Mouse (Mus musculus) embryonic facial prominence, embryonic 11.5 days (tissue): ENCODE results near the gene Dlx3. TPM values are rescaled to one million over a fixed set of nuclear protein-coding genes. Genes with fewer than 3 reads are reported as not detected.

Source experiments
- ATAC-seq: fragments of 200-750 bp; cut with Nextera tagmentation; replicated peaks from 2 replicates; pipeline ENCODE4 v1.8.0; 2017; ENCODE audit warnings: low read depth; ENCODE audit not compliant: insufficient number of reproducible peaks, low FRiP score, low TSS enrichment
- DNase-seq: peaks from one replicate; pipeline ENCODE4 v3.0.0-alpha.2; 2015; ENCODE audit warnings: low spot score
- H3K27ac ChIP-seq: fragments of 300-500 bp; sonication (generic); replicated peaks from 2 replicates; pipeline ENCODE4 v1.5.1; 2014; ENCODE audit warnings: mild to moderate bottlenecking, low read depth, low read length, control low read depth
- H3K27me3 ChIP-seq: fragments of 300-500 bp; sonication (generic); 2 replicates; pipeline ENCODE4 v1.6.1; 2014; ENCODE audit warnings: mild to moderate bottlenecking, low read length, moderate library complexity, mixed read lengths; ENCODE audit not compliant: control insufficient read depth, insufficient read depth
- H3K36me3 ChIP-seq: fragments of 300-500 bp; sonication (generic); replicated peaks from 2 replicates; pipeline ENCODE4 v1.6.1; 2014; ENCODE audit warnings: low read depth, mild to moderate bottlenecking, low read length, moderate library complexity, mixed read lengths; ENCODE audit not compliant: control insufficient read depth, insufficient read depth
- H3K4me1 ChIP-seq: fragments of 300-500 bp; sonication (generic); 2 replicates; pipeline ENCODE4 v1.6.1; 2014; ENCODE audit warnings: low read length, mixed read lengths; ENCODE audit not compliant: control insufficient read depth, insufficient read depth
- H3K4me2 ChIP-seq: fragments of 300-500 bp; sonication (generic); 2 replicates; pipeline ENCODE4 v1.6.1; 2014; ENCODE audit warnings: low read depth, mild to moderate bottlenecking, control low read depth, low read length, moderate library complexity
- H3K4me3 ChIP-seq: fragments of 300-500 bp; sonication (generic); 2 replicates; pipeline ENCODE4 v1.5.1; 2014; ENCODE audit warnings: low read depth, low read length, control low read depth
- H3K9ac ChIP-seq: fragments of 300-500 bp; sonication (generic); replicated peaks from 2 replicates; pipeline ENCODE4 v1.6.1; 2014; ENCODE audit warnings: mild to moderate bottlenecking, control low read depth, low read length
- H3K9me3 ChIP-seq: fragments of 300-500 bp; sonication (generic); replicated peaks from 2 replicates; pipeline ENCODE4 v1.6.1; 2016; ENCODE audit warnings: mild to moderate bottlenecking, low read length, inconsistent platforms, mixed read lengths; ENCODE audit not compliant: control insufficient read depth
- WGBS: fragments of 180-500 bp; shearing (Covaris S2); extraction: QIAGEN DNeasy Blood & Tissue Kit; methylation state at CpG from one replicate; pipeline ENCODE4 v1.1.7; 2014; 5-methylcytosine and 5-hydroxymethylcytosine counted together
- polyA plus RNA-seq: library from polyadenylated mRNA; unstranded; fragments of >200 nt; fragmentation: Nextera tagmentation; extraction: Ambion mirVana; gene quantifications from 2 replicates; pipeline ENCODE4 v1.2.1, GENCODE M21; 2014

The Dlx3 gene
- polyA plus RNA-seq, 1 experiment from 2014 or later, result 21.7 TPM

GRCm38 (mm10) chr11:95118505-95118904 lies 1.4 kb upstream of the Dlx3 start:
- no peak overlapping the region for H3K9ac ChIP-seq
- H3K4me3 ChIP-seq, result no peak overlapping the region
- WGBS, result 2% methylated on average over 8 of the region's 8 CpGs
- DNase-seq (peak; percentile 88), ATAC-seq (no peak)
- H3K27ac ChIP-seq, result no peak overlapping the region
- peaks cover 2% of the 10 kb centered on the region; the same call in 1 of the 2 replicates for H3K4me1 ChIP-seq
- no peaks in the 10 kb centered on the region for H3K36me3 ChIP-seq
- no peaks in the 10 kb centered on the region for H3K9me3 ChIP-seq
- H3K4me2 ChIP-seq, result no peak overlapping the region
- H3K27me3 ChIP-seq, result peaks cover 42% of the 10 kb centered on the region

GRCm38 (mm10) chr11:95120633-95121020 lies 708 bp downstream of the Dlx3 start:
- H3K27me3 ChIP-seq, result peaks cover 50% of the 10 kb centered on the region
- WGBS, result under 1% methylated on average over 21 of the region's 21 CpGs
- peak overlapping the region; percentile 71 for H3K4me2 ChIP-seq
- H3K4me3 ChIP-seq, result peak overlapping the region; percentile 49
- ATAC-seq (no peak), DNase-seq (no peak)
- peaks cover 2% of the 10 kb centered on the region; the same call in 1 of the 2 replicates for H3K4me1 ChIP-seq
- no peak overlapping the region for H3K27ac ChIP-seq
- H3K36me3 ChIP-seq, result no peaks in the 10 kb centered on the region
- H3K9me3 ChIP-seq, result no peaks in the 10 kb centered on the region
- H3K9ac ChIP-seq, result peak overlapping the region; percentile 57

GRCm38 (mm10) chr11:95121161-95122099 lies 1.5 kb downstream of the Dlx3 start:
- Histone ChIP-seq H3K36me3 (no peaks in the 10 kb centered on the region), H3K4me2 (peak overlapping the region; percentile 69), H3K27me3 (peaks cover 50% of the 10 kb centered on the region), H3K27ac (no peak overlapping the region), H3K4me3 (peak overlapping the region; percentile 49), H3K4me1 (peaks cover 4% of the 10 kb centered on the region), H3K9me3 (no peaks in the 10 kb centered on the region), H3K9ac (peak overlapping the region; percentile 57)
- ATAC-seq (no peak), DNase-seq (no peak)
- under 1% methylated on average over 51 of the region's 63 CpGs for WGBS

- H3K4me3 ChIP-seq, result peak overlapping the region; percentile 49
These were observed 2.2 kb downstream of the Dlx3 start for GRCm38 (mm10) chr11:95122100-95122489.

GRCm38 (mm10) chr11:95125366-95125948 lies 5.5 kb downstream of the Dlx3 start:
- no peak overlapping the region for H3K27ac ChIP-seq
- H3K4me2 ChIP-seq, result no peak overlapping the region
- H3K4me3 ChIP-seq, result no peak overlapping the region
- no peak overlapping the region for H3K9ac ChIP-seq
- H3K36me3 ChIP-seq, result no peaks in the 10 kb centered on the region
- H3K4me1 ChIP-seq, result peaks cover 8% of the 10 kb centered on the region
- ATAC-seq (no peak), DNase-seq (no peak)
- peaks cover 36% of the 10 kb centered on the region for H3K27me3 ChIP-seq
- 25% methylated on average over 7 of the region's 7 CpGs for WGBS
- no peaks in the 10 kb centered on the region for H3K9me3 ChIP-seq

More at GRCm38 (mm10) chr11:95122100-95122489, 2.2 kb downstream of the Dlx3 start:
- Histone ChIP-seq H3K4me2 (peak overlapping the region; percentile 69), H3K9me3 (no peaks in the 10 kb centered on the region), H3K27ac (no peak overlapping the region), H3K27me3 (peaks cover 50% of the 10 kb centered on the region), H3K4me1 (peaks cover 8% of the 10 kb centered on the region), H3K36me3 (no peaks in the 10 kb centered on the region), H3K9ac (peak overlapping the region; percentile 57)
- ATAC-seq, result no peak
- 21% methylated on average over 6 of the region's 6 CpGs for WGBS
- no peak for DNase-seq

GRCm38 (mm10) chr11:95126272-95127245 lies 6.6 kb downstream of the Dlx3 start:
- peak; percentile 41 for ATAC-seq
- WGBS, result under 1% methylated on average over 19 of the region's 20 CpGs

GRCm38 (mm10) chr11:95128359-95128758 lies 8.4 kb downstream of the Dlx3 start:
- ATAC-seq (no peak), DNase-seq (no peak)
- Histone ChIP-seq H3K4me1 (peaks cover 5% of the 10 kb centered on the region; the same call in 1 of the 2 replicates), H3K36me3 (no peaks in the 10 kb centered on the region), H3K4me2 (no peak overlapping the region), H3K27me3 (peaks cover 10% of the 10 kb centered on the region), H3K27ac (no peak overlapping the region), H3K4me3 (no peak overlapping the region), H3K9ac (no peak overlapping the region), H3K9me3 (no peaks in the 10 kb centered on the region)
- WGBS, result 66% methylated on average over 11 of the region's 11 CpGs

More at GRCm38 (mm10) chr11:95126272-95127245, 6.6 kb downstream of the Dlx3 start:
- Histone ChIP-seq H3K36me3 (no peaks in the 10 kb centered on the region), H3K27ac (no peak overlapping the region), H3K9me3 (no peaks in the 10 kb centered on the region), H3K9ac (no peak overlapping the region; the same call in 1 of the 2 replicates), H3K4me3 (no peak overlapping the region), H3K4me1 (peaks cover 5% of the 10 kb centered on the region; the same call in 1 of the 2 replicates), H3K4me2 (peak overlapping the region; percentile 17), H3K27me3 (peaks cover 27% of the 10 kb centered on the region)
- peak; percentile 63 for DNase-seq
